Mouse (Mus musculus) embryonic fibroblast, embryonic 13.5 days (primary cell): Measurements from ENCODE around the gene Stk10.

Source experiments
- CTCF ChIP-seq: IDR thresholded peaks from 2 replicates; pipeline ENCODE4 v1.5.1; 2011; ENCODE audit warnings: mild to moderate bottlenecking, control low read depth, low read length, moderate library complexity, borderline replicate concordance; ENCODE audit not compliant: insufficient read depth
- POLR2A ChIP-seq: IDR thresholded peaks from 2 replicates; pipeline ENCODE4 v1.6.1; 2011; ENCODE audit warnings: low read depth, mild to moderate bottlenecking, control low read depth, low read length, moderate library complexity

GRCm38 (mm10) chr11:32524122-32524920 is 8.8 kb upstream of the Stk10 start:
- TF ChIP-seq CTCF (no peak), POLR2A (no peak)
